Mouse (Mus musculus) ES-E14 (cell line): ENCODE results near the gene Mn1. TPM values are rescaled to one million over a fixed set of nuclear protein-coding genes. Genes with fewer than 3 reads are reported as not detected.

Experiments used
- DNase-seq: peaks from one replicate; pipeline ENCODE4 v3.0.0-alpha.2; 2013; ENCODE audit warnings: low read depth, low spot score
- H3K27ac ChIP-seq: 2 replicates; pipeline ENCODE4 v1.5.1; 2012; ENCODE audit warnings: low read depth, mild to moderate bottlenecking, low read length, moderate library complexity, mixed read lengths; ENCODE audit not compliant: poor library complexity, insufficient read depth, severe bottlenecking
- H3K36me3 ChIP-seq: 2 replicates; pipeline ENCODE4 v1.6.1; 2012; ENCODE audit warnings: mild to moderate bottlenecking, low read length, moderate library complexity, mixed read lengths; ENCODE audit not compliant: control insufficient read depth, poor library complexity, insufficient read depth, severe bottlenecking
- H3K4me1 ChIP-seq, 2 experiments: fragments of 150-350 bp in 1 of 2; sonication (generic) in 1 of 2; 2 replicates each; pipeline ENCODE4 v1.6.1; 2012; ENCODE audit warnings: low read length in 2 of 2, mild to moderate bottlenecking in 1 of 2, mixed read lengths in 1 of 2; ENCODE audit not compliant: control insufficient read depth in 2 of 2, insufficient read depth in 2 of 2, poor library complexity in 1 of 2
- H3K4me3 ChIP-seq, 2 experiments: fragments of 150-350 bp in 1 of 2; sonication (generic) in 1 of 2; 2 replicates each; pipeline ENCODE4 v1.5.1; 2012; ENCODE audit warnings: low read length in 2 of 2, low read depth in 1 of 2, mild to moderate bottlenecking in 1 of 2, mixed read lengths in 1 of 2; ENCODE audit not compliant: insufficient read depth in 1 of 2, poor library complexity in 1 of 2, severe bottlenecking in 1 of 2
- H3K9ac ChIP-seq: 2 replicates; pipeline ENCODE4 v1.6.1; 2012; ENCODE audit warnings: low read depth, mild to moderate bottlenecking, low read length, mixed read lengths; ENCODE audit not compliant: poor library complexity, insufficient read depth, severe bottlenecking
- H3K9me3 ChIP-seq: fragments of 150-350 bp; sonication (generic); 2 replicates; pipeline ENCODE4 v1.6.1; 2012; ENCODE audit warnings: low read depth, mild to moderate bottlenecking, low read length; ENCODE audit not compliant: control insufficient read depth, insufficient read depth
- CHD2 ChIP-seq: IDR thresholded peaks from 2 replicates; pipeline ENCODE4 v1.6.1; 2014; ENCODE audit warnings: mild to moderate bottlenecking, low read depth, low read length, inconsistent platforms
- HCFC1 ChIP-seq: IDR thresholded peaks from 2 replicates; pipeline ENCODE4 v1.6.1; 2012; ENCODE audit warnings: low read length, inconsistent platforms, borderline replicate concordance; ENCODE audit not compliant: insufficient read depth
- MAFK ChIP-seq: IDR thresholded peaks from 2 replicates; pipeline ENCODE4 v1.6.1; 2014; ENCODE audit warnings: mild to moderate bottlenecking, low read depth, low read length, inconsistent platforms; ENCODE audit not compliant: insufficient read depth
- ZC3H11A ChIP-seq: IDR thresholded peaks from 2 replicates; pipeline ENCODE4 v1.6.1; 2012; ENCODE audit warnings: low read depth, mild to moderate bottlenecking, inconsistent platforms, low read length, borderline replicate concordance
- ZNF384 ChIP-seq: IDR thresholded peaks from 2 replicates; pipeline ENCODE4 v1.6.1; 2012; ENCODE audit warnings: low read depth, low read length, inconsistent platforms
- in situ Hi-C, 2 experiments: fragments of 600-800 bp; cut with MboI; formaldehyde crosslinking; loops; one replicate each; pipeline ENCODE4 v1.15.1; 2025; ENCODE audit warnings: low sequenced_read_pairs in 2 of 2, inconsistent platforms in 1 of 2; ENCODE audit not compliant: unreplicated experiment in 2 of 2
- total RNA-seq: library from RNA; depleted of rRNA; stranded (reverse); fragments of 300-350 nt; gene quantifications from 2 replicates; pipeline ENCODE4 v1.2.3, GENCODE M21; 2012

Mn1 gene
- total RNA-seq, 1 experiment, result 1.9 TPM

DNA sequence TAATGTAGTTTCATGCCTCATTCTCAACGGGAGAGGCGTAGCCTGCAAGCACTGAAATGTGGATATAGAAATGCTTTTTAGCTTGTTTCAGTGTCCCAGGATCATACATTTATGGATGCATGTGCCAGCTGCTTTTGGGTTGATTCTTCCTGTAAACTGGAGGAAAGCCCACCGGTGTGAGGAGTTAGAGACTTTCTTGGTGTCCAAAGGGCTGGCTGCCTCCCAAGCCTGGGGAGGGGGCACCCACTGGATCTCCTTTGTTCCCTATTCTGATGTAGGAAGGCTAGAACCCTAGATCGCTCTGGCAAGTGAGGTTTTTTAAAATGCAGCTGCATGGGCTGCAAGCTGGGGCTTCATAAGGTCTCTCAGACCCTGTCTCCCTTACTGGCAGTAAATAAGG is 6.5 kb downstream of the Mn1 start:
- H3K9me3 ChIP-seq, result no peaks in the 10 kb centered on the region
- peaks cover 0 to 11% of the 10 kb centered on the region in 2 experiments; a peak in 1 of 4 replicates for H3K4me1 ChIP-seq
- DNase-seq, result no peak
- no peaks in the 10 kb centered on the region for H3K36me3 ChIP-seq
- H3K27ac ChIP-seq, result no peak overlapping the region
- TF ChIP-seq HCFC1 (no peak), CHD2 (no peak), MAFK (no peak), ZNF384 (no peak), ZC3H11A (no peak)
- no peak overlapping the region for H3K9ac ChIP-seq
- in situ Hi-C loops, result no loop called here
- H3K4me3 ChIP-seq, result no peak overlapping the region

DNA sequence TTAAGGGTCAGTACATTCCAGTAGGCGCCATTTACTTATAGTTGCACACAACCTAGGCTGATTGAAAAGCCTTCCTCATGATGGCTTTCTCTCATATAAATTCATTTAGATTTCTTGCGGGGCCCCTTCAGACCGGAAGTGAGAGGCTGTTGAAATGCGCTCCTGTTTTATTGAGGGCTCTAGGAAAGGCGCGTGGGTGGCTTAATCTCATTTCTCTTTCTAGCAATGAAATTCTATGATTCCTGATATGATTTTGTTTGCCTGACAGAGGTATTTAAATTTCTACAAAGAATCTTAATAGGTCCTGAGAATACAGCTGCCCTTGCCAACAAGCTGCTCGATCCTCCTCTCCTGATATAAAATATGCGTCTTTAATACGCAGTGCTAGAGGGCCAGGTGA is 8.7 kb downstream of the Mn1 start:
- H3K4me1 ChIP-seq, result peaks cover 0 to 2% of the 10 kb centered on the region in 2 experiments; a peak in 1 of 4 replicates
- no peak for TF ChIP-seq ZC3H11A
- TF ChIP-seq CHD2, result no peak
- TF ChIP-seq MAFK, result no peak
- TF ChIP-seq ZNF384, result no peak
- TF ChIP-seq HCFC1, result no peak
- no peaks in the 10 kb centered on the region for H3K9me3 ChIP-seq
- no peak overlapping the region for H3K9ac ChIP-seq
- H3K27ac ChIP-seq, result no peak overlapping the region
- H3K36me3 ChIP-seq, result no peaks in the 10 kb centered on the region
- H3K4me3 ChIP-seq, result no peak overlapping the region
- DNase-seq, result no peak
- in situ Hi-C loops, result no loop called here

- no peak for DNase-seq
- in situ Hi-C loops, result no loop called here
- no peak overlapping the region for H3K9ac ChIP-seq
Measured at GRCm38 (mm10) chr5:111426249-111426648, 9.1 kb downstream of the Mn1 start.

GRCm38 (mm10) chr5:111428882-111429281 is 11.7 kb downstream of the Mn1 start:
- H3K4me3 ChIP-seq, result no peak overlapping the region
- H3K27ac ChIP-seq, result no peak overlapping the region
- no peak for DNase-seq
- H3K4me1 ChIP-seq, result peaks cover under 1 to 3% of the 10 kb centered on the region in 2 experiments; a peak in 1 of 4 replicates
- no peak overlapping the region for H3K9ac ChIP-seq
- no peaks in the 10 kb centered on the region for H3K36me3 ChIP-seq
- TF ChIP-seq CHD2, result no peak
- no peak for TF ChIP-seq ZC3H11A
- no peak for TF ChIP-seq HCFC1
- no peak for TF ChIP-seq ZNF384
- TF ChIP-seq MAFK, result no peak
- no peaks in the 10 kb centered on the region for H3K9me3 ChIP-seq
- in situ Hi-C loops, result no loop called here

More at GRCm38 (mm10) chr5:111426249-111426648, 9.1 kb downstream of the Mn1 start:
- H3K36me3 ChIP-seq, result no peaks in the 10 kb centered on the region
- no peak overlapping the region for H3K27ac ChIP-seq
- no peak overlapping the region for H3K4me3 ChIP-seq
- no peaks in the 10 kb centered on the region for H3K9me3 ChIP-seq
- no peak for TF ChIP-seq ZNF384
- no peak for TF ChIP-seq MAFK
- no peak for TF ChIP-seq ZC3H11A
- TF ChIP-seq HCFC1, result no peak
- TF ChIP-seq CHD2, result no peak
- no peaks in the 10 kb centered on the region for H3K4me1 ChIP-seq

DNA sequence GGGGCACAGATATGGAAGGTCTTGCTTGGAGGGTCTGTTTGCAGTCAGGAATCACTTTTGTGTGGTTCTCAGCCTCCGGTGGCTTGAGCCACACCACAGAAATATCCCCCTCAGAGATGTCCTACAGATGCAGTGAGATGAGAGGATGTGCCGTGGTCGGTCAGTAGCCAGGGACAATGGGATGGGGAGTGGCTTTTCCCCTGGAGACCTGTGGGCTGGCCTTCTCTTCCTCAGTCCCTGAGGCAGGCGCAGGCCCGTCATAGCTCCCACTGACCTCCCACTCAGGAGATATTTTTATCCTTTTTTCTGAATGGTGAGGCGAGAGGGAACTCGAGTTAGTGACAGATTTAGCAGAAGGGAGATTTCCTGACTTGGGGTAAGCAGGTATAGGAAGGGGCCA is 12.6 kb downstream of the Mn1 start:
- TF ChIP-seq CHD2 (no peak), MAFK (no peak), ZNF384 (no peak), ZC3H11A (no peak), HCFC1 (no peak)
- H3K27ac ChIP-seq, result no peak overlapping the region
- H3K9me3 ChIP-seq, result no peaks in the 10 kb centered on the region
- no peaks in the 10 kb centered on the region for H3K36me3 ChIP-seq
- in situ Hi-C loops, result no loop called here
- H3K4me1 ChIP-seq, result peaks cover 1 to 6% of the 10 kb centered on the region in 2 experiments; a peak in 1 of 4 replicates
- DNase-seq, result no peak
- no peak overlapping the region for H3K9ac ChIP-seq
- H3K4me3 ChIP-seq, result no peak overlapping the region
